Mouse (Mus musculus) lung, postnatal 4 days (tissue): Measurements from ENCODE around the gene Pla1a.
"Not testable (repeated sequence)": the region's sequence is repeated elsewhere in the genome, so short reads cannot be mapped to it uniquely, and the experiment has no call there.

Experiments
- DNase-seq, 2 experiments: peaks; one replicate each; pipeline ENCODE4 v3.0.0; 2021

Pla1a gene

DNA sequence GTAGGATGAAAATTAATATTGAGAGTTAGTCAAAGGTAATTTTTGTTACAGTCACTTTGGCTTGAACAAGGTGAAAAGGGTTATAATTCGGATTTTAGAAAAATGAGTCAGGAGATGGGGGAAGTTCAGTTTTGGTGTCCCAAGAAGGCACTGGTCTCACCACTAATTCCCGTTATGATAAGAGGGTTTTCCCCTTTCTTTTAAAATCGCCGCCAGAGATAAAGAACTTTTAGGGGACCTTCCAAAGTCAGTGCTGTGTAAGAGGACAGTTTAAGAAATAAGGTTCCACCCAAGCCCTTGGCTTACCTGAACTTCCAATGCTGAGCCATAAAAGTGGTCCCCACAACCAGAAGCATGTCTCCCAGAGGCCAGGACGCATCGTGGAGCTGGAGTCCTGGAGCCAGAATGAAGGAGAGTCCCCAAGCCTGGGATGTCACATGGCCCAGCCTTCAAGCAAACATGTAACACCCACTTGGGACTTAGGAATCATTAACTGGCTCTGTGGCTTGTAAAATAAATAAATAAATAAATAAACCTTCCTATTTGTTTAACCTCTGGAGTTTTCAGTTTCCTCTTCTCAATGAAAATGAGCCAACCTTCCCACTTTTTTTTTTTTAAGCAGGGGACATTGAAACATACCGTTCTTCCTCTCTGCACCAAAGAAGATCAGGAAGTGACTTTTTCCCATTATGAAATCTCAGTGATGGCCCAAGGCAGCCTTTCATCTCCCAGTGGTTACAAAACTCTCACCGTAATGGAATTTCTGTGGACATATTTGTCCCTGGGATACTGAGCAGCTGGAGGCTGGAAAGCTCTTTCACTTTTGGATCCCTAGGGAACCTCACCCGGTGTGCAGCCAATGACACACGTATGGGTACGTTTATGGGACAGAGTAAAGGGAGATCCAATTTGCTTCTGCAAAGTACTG lies at the start of gene Pla1a:
TSS of gene Pla1a (minus strand) at position 648 of the 928 bp plus-strand sequence.
- DNase-seq, result no peak

DNA sequence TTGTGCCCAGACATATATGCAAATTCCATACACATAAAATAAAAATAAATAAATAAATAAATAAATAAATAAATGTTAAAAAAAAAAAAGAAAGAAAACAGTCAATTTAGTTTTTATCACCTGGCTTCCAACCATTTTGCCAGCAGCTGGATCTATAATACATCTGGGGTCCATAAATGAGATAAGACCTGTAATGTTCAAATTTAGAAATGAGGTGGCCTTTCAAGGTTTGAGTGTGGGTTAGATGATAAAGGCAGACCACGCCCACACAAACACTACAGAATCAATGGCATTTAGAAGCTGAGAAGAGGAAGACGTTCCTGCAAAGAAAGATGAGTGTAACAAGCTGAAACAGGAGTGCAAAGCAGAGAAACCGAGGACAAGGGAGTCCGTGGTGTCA lies 48.4 kb upstream of the Pla1a start:
- DNase-seq, result no peak

DNA sequence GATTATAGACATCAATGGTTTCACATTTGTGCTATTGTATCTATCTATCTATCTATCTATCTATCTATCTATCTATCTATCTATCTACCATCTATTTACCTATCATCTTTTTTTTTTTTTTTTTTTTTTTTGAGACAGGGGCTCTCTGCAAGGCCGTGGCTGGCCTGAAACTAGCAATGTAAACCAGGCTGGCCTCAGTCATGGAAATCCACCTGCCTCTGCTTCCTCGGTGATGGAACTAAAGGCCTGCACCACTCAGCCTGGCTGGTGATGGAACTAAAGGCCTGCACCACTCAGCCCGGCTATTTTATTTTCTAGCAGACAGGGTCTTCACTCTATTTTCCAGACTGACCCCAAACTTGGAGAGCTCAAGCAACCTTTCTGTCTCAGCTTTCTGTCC lies 45.4 kb upstream of the Pla1a start:
- no peak for DNase-seq

DNA sequence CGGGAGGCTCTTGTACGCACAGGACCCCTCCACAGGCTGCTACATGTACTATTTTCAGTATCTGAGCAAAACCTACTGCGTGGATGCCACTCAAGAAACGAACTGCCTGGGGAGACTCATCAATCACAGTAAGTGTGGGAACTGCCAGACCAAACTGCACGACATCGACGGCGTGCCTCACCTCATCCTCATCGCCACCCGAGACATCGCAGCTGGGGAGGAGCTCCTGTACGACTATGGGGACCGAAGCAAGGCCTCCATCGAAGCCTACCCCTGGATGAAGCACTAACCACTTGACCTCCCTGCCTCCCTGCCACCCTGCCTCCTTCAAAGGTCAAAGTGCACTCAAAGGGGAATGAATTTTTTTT lies 44.3 kb upstream of the Pla1a start:
- not testable (repeated sequence) for DNase-seq

DNA sequence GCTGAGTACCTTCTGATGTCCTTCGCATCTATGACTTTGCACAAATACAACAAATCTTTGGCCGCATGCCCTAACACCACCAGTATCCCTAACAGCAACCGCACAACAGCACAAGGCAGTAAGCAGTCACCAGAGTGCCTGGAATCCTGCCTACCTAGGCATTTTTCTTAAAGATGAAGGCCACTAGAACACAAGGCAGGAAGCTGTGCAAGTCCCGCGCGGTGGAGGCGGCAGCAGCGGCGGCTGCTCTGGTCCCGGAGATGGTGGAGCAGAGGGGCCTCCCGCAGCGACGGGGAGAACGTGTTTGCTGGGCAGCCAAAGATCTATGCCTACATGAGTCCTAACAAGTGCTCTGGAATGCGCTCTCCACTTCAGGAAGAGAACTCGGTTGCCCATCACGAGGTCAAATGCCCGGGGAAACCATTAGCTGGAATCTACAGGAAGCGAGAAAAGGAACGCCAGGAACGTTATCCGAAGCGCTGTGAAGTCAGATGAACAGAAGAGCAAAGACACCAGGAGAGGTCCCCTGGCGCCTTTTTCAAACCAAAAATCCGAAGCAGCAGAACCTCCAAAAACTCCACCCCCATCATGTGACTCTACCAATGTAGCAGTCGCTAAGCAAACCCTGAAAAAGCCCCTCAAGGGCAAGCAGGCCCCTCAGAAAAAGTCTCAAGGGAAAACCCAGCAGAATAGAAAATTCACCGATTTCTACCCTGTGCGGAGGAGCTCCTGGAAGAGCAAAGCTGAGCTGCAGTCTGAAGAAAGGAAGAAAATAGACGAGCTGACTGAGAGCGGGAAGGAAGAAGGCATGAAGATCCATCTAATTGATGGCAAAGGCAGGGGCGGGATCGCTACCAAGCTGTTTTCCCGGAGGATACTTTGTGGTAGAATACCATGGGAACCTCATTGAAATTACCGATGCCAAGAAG lies 43.6 kb upstream of the Pla1a start:
- peak; percentile 50 to 54 for DNase-seq

DNA sequence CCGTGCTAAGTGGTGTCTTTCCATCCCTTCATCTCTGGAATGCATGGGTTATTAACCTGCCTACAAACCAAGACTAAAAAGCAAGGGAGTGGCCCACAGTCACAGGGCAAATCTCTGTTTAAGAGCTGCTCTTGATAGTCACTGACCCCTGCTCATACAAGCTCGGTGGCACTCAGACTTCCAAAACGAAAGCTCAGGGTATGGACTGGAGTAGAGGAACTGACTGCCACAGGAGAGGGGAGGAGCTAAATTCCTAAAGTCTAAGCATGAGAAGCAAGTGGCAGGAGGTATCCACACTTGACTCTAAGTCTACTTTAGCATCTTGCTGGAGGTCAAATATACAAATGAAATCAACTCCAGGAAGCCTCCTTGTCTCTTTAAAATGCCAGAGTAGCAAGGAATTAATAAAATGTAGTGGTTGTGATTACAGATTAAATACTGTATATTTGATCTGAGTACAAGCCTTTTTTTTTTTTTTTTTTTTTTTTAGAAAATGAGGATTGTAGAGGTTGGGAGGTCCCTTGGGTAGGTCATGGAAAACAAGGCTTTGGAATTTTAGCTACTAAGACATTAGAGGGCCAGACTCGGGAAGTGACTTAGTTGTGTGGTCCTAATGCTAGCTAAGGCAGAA lies 42.9 kb upstream of the Pla1a start:
- DNase-seq, result no peak

DNA sequence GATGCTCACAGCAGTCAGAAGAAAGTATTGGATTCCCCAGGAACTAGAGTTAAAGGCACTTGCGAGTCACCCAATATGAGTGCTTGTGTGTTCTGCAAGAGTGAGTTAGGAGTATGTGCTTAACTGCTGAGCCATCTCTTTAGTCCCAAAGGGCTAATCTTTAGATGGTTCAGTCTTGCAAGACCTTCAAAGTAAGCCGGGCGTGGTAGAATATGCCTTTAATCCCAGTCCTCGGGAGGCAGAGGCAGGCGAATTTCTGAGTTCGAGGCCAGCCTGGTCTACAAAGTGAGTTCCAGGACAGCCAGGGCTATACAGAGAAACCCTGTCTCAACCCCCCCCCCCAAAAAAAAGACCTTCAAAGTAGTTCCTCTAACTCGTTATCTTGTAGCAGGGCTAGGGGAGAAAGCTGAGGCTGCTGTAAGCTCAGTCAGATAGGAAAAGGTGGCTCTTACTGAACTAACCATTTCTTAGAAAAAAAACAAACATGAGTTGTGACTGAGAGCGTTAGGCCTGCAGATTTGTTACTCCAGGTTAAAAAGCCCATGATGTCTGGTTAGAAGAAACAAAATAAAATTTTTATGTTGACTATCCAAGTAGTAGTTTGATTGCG lies 41.8 kb upstream of the Pla1a start:
- DNase-seq, result no peak

DNA sequence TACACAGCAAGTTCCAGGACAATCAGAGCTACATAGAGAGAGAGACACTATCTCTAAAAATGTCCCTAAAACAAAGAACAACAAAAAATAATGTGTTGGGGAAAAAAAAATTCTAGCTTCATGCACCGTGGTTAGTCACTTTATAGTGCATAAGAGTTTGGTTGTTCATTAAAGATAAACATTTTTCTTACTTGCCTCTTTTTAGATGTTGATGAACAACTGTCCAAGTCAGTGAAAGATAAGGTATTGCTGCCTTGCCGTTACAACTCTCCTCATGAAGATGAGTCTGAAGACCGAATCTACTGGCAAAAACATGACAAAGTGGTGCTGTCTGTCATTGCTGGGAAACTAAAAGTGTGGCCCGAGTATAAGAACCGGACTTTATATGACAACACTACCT lies 40.7 kb upstream of the Pla1a start:
- no peak for DNase-seq

DNA sequence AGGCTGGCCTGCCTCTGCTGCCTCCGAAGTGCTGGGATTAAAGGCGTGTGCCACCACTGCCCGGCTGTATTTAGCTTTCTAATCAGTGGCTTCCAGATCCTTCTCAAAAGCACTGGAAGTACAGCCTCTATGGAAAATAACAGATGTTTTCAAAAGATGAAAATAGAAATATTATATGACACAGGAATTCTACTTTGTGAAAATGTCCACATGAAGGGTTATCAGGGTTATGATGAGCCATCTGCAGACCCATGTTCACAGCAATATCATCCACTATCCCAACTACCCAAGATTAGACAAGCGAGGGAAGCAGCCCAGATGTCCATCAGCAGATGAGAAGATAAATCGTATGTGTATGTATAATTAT lies 39.5 kb upstream of the Pla1a start:
- DNase-seq, result no peak

DNA sequence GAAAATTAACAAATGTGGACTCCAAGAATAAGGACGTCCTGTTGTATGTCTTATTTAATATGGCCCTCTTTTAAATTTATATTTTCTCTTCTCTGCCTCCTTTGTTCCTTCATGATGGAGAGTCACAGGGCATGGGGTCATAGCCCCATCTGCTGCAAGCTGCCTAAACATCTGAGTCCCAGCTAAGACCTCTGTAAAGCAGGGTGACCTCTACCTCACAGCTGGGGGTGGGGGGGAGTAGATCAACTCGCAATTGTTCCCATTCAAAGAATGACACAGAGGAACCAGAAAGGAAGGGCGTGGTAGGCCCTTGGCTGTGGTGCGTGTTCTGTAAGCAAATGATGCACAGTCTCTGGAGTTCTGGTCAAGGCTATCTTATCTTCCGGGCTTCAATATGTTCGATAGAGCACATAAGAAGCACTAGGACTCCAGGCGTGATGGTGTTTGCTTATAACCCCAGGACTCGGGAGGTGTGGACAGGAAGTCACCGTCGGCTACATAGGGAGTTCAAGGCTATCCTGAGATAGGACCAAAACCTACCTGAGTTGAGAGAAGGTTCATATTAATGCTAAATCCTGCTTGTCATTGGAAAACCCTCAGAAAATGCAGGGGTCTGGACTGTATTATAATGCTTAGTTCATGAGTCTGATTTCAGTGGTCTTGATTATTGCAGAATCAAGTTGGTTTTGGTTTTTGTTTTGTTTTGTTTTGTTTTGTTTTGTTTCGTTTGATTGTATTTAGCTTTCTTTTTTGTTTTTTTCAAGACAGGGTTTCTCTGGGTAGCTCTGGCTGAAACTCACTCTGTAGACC lies 39.0 kb upstream of the Pla1a start:
- DNase-seq, result no peak

DNA sequence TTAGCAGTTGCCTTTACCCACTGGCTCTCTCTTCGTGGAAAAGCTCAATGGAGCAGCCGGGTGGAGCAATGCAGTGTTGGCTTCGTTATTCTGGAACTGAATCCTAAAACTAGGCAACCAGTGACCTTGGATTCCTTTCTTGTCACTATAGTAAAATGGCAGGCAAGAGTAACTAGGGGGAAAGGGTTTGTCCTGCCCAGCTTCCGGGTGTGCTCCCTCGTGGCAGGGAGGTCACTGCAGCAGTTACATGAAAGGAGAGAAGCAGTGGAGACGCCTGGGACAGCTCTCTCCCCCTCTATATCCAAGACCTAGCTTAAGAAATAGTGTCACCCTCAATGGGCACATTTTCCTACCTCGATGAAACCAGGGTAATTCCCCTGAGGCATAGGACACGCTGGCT lies 36.5 kb upstream of the Pla1a start:
- no peak for DNase-seq

DNA sequence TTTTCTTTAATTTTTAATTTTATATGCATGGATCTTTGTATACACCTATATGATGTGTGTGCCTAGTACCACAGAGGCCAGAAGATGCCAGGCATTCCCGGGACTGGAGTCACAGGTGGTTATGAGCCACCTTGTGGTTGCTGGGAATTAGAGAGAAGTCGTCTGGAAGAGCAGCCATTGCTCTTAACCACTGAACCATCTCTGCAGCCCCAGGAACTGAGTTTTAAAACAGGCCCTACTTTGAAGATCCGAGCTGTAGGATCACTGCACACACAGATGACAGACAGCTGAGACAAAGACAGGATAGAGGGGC lies 35.7 kb upstream of the Pla1a start:
- no peak for DNase-seq

DNA sequence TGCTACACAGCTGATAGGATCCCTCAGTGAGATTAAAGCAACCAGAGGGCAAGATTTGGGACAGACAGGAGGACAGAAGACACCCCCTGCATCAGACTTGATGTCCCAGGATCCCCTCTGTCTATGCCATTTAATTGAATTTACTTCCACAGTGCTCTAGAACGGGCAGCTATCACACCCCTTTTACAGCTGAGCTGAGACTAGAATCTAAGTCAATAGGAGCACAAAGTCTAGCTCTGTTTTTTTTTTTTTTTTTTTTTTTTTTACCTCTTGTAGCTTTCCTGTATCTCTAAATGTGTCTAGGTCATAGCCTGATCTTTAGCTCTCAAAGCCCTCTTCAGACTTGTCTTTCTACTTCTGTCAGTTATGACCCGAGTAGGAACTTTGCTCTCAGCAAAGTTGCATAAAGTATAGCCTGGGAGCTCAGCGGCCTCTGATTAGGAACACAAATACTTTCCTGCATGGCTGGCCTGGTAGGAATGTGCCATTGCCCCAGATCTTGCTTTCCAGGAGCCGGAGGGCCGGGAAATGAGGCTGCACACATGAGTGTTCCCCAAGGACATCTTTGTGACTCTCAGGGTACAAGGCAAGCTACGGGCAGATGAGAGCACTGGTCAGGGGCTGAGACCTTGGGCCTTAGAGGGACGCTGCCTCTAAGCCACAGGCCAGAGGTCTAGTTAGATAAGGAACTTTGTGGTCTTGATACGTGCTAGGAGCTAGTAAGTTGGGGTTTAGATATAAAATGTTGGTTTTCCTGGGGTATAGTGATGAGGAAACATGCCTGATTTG lies 35.2 kb upstream of the Pla1a start:
- no peak for DNase-seq

DNA sequence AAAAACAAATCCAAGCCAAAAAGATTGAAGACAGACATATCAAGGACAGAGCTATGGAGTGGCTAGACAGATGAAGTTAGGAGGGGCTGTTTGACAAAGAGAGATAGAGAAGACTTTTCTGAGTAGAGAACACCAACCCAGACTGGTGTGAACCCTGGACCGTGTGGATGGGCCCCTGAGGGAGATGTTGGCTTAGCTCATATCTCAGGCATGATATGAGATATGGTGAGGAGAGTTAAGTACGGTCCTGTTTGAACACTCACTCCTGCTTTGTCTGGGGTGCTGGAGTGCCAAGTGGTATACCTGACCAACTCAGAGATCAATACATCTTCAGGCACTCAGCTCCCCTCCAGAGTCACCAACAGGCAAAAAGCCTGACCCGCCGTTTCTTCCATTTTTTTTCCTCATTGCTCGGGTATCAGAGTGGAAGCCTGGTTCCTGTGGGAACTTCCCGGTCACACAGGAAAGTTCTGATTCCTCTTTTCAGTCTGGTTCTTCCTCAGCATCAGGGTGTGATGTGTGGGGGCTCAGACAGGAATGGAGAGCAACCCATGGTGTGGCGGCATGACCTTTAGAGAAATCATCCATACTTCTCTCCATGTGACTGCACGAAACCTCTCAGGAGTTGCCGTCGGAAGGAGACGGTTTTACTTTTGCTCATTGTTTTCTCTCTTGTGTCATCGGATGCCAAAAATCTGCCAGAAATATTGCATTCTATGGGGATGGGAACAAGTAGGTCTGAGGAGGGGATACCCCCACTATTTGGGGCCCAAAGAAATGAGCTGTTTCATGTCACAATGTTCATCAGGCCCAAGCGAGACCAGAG lies 34.4 kb upstream of the Pla1a start:
- no peak for DNase-seq

DNA sequence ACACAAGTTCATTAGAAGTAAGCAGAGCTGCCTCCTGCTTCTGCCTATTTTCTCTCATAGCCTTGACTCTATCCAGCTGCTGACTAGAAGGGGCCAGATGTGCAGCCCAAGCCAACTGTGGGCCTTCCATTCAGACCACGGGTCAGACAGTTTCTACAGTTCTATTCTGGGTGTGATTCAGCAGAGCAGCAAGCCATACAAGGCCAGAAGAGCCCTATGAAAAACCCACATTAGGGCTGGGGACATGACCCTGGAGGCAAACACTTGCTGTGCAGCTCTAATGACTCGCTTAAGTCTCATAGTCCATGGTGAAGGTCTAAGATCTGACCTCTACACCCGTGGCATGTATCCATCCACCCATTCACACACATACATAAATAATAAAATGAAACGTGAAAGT lies 33.1 kb upstream of the Pla1a start:
- no peak for DNase-seq

DNA sequence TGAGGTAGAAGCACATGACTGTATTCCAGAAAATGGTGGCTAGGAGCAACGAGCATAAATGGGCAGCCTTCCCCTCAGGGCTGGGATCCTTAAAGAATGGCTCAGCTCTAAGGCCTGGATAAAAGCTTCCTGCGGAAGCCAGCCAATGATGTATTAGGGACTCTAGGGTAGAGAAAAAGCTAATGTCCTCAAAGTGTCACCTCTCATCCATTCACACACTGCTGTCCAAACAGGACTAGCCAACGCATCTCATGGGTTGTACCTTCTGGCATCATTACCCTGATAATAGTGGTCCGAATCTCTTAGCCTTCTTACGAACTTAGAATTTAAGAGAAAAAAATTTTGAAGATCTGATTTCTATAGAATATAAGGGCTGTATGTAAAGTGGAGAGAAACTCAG lies 30.4 kb upstream of the Pla1a start:
- no peak for DNase-seq

DNA sequence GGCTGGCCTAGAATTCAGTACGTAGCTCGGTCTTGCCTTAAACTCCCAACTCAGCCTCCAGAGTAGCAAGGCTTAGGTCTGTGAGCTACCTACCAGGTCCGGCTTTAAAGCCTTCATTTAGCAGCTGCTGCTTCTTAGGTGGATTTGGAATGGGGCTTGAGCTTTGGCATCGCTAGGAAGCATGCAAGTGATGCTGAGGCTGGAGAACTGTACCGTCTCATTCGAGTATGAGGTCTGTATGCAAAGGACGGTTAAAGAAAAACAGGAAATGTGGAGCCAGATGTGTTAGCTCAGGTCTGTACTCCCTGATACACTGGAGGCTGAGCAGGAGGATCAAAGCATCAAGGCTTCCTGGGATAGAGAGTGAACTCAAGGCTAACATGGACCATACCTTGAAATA lies 29.2 kb upstream of the Pla1a start:
- DNase-seq, result no peak

DNA sequence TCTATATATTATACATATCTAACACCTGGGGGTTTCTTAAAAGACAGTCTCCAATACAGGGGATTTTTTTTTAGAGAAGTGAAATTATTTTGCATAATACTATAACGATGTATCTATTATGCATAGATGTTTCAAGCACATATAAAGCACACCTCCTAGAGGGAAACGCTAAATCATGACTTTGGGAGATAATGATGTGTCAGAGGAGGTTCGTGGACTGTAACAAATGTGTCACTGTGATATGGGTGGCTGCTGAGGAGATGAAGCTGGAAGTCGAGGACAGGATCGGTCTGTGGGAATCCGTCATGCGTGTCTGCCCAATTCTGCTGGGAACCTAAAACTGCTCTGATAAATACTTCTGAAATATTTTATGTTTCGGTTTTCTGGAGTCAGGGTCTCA lies 28.8 kb upstream of the Pla1a start:
- no peak for DNase-seq

DNA sequence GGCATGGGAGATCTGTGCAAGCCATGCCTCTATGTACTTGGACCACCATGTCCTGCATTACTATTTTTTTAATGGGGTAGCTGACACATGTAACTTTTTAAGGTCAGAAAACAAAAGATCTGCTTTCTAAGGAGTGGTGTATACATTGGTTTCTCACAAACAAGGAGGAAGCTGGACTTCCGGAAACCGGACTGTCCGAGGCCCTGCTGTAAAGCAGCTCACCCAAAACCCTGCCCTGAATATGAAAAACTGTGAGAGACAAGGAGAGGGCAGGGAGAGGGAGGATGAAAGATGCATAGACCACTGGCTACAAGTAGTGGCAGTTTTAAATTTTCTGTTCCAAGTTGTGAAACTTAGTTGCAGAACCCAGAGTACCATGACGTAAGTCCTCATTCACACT lies 27.0 kb upstream of the Pla1a start:
- no peak for DNase-seq

DNA sequence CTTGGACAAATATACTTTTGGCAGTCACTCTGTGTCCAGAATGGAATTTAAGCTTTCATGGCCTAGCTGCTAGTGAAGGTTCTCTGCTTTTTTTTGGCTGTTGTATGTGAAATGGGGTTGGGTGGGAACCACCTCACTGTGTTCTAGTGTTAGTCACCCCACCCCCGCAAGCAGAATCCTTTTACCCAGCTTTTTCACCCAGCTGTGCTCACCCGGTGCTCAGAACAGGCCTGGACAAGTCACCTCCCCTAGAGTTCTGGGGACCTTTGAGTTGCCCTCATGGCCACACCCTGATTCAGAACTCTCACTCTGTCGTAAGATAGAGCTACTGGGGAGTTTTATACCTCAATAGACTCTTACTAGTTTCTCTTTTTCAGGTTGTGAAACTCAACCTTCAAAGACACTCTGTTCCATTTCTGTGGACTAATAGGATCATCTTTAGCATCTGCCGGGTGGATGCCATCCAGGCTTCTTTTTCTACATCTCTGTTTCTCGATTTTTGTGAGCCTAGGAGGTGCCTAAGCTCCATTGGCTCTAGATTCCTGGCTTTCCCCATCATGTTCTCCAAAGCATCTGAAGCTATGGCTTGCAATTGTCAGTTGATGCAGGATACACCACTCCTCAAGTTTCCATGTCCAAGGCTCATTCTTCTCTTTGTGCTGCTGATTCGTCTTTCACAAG lies 25.8 kb upstream of the Pla1a start:
- DNase-seq, result no peak
